ENCODE assay signal across 8 mouse cellular contexts in genomic region chr1:166429809-166430431, GRCm38 (mm10). TPM values are rescaled to one million over a fixed set of nuclear protein-coding genes. Genes with fewer than 3 reads are reported as not detected.
A peak's percentile ranks its signal among the peaks of the same experiment; 100 is the strongest.
DNase-seq lines count a peak whose midpoint lies in the region; ATAC-seq and TF ChIP-seq lines count a peak whose summit lies in the region.

No protein-coding gene starts in this region.

- 50% methylated on average over 10 of the region's 10 CpGs for WGBS in forebrain, postnatal 0 days
- WGBS in forebrain, embryonic 13.5 days, result 65% methylated on average over 10 of the region's 10 CpGs
- WGBS in stomach, embryonic 16.5 days, result 39% methylated on average over 10 of the region's 10 CpGs
- 38% methylated on average over 10 of the region's 10 CpGs for WGBS in stomach, postnatal 0 days
- 14% methylated on average over 10 of the region's 10 CpGs for WGBS in liver, embryonic 14.5 days (ENCODE audit: insufficient replicate concordance)

- no peak overlapping the region for H3K27ac ChIP-seq in forebrain, postnatal 0 days (ENCODE audit: low read depth, low read length)
- no peak overlapping the region for H3K27ac ChIP-seq in forebrain, embryonic 13.5 days
- no peak overlapping the region for H3K27ac ChIP-seq in stomach, embryonic 16.5 days (ENCODE audit: low read length)
- no peak overlapping the region for H3K27ac ChIP-seq in stomach, postnatal 0 days (replicated peaks)
- H3K27ac ChIP-seq in liver, embryonic 14.5 days, result no peak overlapping the region

- no peaks in the 10 kb centered on the region for H3K36me3 ChIP-seq in forebrain, postnatal 0 days (ENCODE audit: insufficient read depth)
- H3K36me3 ChIP-seq in forebrain, embryonic 13.5 days (ENCODE audit: poor library complexity, severe bottlenecking), result no peaks in the 10 kb centered on the region
- H3K36me3 ChIP-seq in stomach, embryonic 16.5 days (ENCODE audit: control insufficient read depth, insufficient read depth, low read length), result no peaks in the 10 kb centered on the region
- H3K36me3 ChIP-seq in stomach, postnatal 0 days (ENCODE audit: control insufficient read depth, insufficient read depth, low read length), result no peaks in the 10 kb centered on the region
- no peaks in the 10 kb centered on the region for H3K36me3 ChIP-seq in liver, embryonic 14.5 days (replicated peaks; ENCODE audit: control insufficient read depth, insufficient read depth, low read depth)

- 0 out of 2 replicates have a peak, but pooled peaks have one; percentile 2 for ATAC-seq in forebrain, postnatal 0 days
- ATAC-seq in forebrain, embryonic 13.5 days, result no peak
- ATAC-seq in stomach, embryonic 16.5 days (ENCODE audit: insufficient read depth, low FRiP score), result no peak
- no peak for ATAC-seq in stomach, postnatal 0 days (ENCODE audit: low FRiP score, low TSS enrichment)
- peak; percentile 74 for ATAC-seq in liver, embryonic 14.5 days (ENCODE audit: insufficient read depth)

- H3K9me3 ChIP-seq in forebrain, postnatal 0 days (ENCODE audit: low read length), result no peaks in the 10 kb centered on the region
- no peaks in the 10 kb centered on the region for H3K9me3 ChIP-seq in forebrain, embryonic 13.5 days (replicated peaks)
- no peaks in the 10 kb centered on the region for H3K9me3 ChIP-seq in stomach, embryonic 16.5 days (replicated peaks; ENCODE audit: control insufficient read depth, low read length)
- H3K9me3 ChIP-seq in stomach, postnatal 0 days (ENCODE audit: control insufficient read depth, low read length), result no peaks in the 10 kb centered on the region
- no peaks in the 10 kb centered on the region for H3K9me3 ChIP-seq in liver, embryonic 14.5 days (ENCODE audit: control insufficient read depth, low read length)

- H3K9ac ChIP-seq in forebrain, postnatal 0 days, result peak overlapping the region; percentile 37; the same call in 1 of the 2 replicates
- H3K9ac ChIP-seq in forebrain, embryonic 13.5 days, result no peak overlapping the region
- H3K9ac ChIP-seq in stomach, embryonic 16.5 days (ENCODE audit: low read length), result no peak overlapping the region
- no peak overlapping the region for H3K9ac ChIP-seq in stomach, postnatal 0 days (ENCODE audit: low read length)
- H3K9ac ChIP-seq in liver, embryonic 14.5 days (replicated peaks), result no peak overlapping the region; the same call in 1 of the 2 replicates

- no peak for TF ChIP-seq EP300 in stomach, postnatal 0 days (optimal IDR thresholded peaks at IDR 0.05)
- no peak for TF ChIP-seq EP300 in liver, embryonic 14.5 days (IDR thresholded peaks at IDR 0.05; ENCODE audit: low read depth)

- H3K4me1 ChIP-seq in forebrain, postnatal 0 days (ENCODE audit: insufficient read depth), result no peaks in the 10 kb centered on the region
- H3K4me1 ChIP-seq in forebrain, embryonic 13.5 days, result no peaks in the 10 kb centered on the region
- no peaks in the 10 kb centered on the region for H3K4me1 ChIP-seq in stomach, embryonic 16.5 days (ENCODE audit: control insufficient read depth, insufficient read depth, low read length)
- H3K4me1 ChIP-seq in stomach, postnatal 0 days (replicated peaks; ENCODE audit: control insufficient read depth, insufficient read depth), result no peaks in the 10 kb centered on the region
- peaks cover 0 to 2% of the 10 kb centered on the region in 2 experiments; a peak in 1 of 4 replicates for H3K4me1 ChIP-seq in liver, embryonic 14.5 days (replicated peaks; ENCODE audit: control insufficient read depth in 2 of 2, insufficient read depth in 2 of 2, low read length in 1 of 2)

- H3K27me3 ChIP-seq in forebrain, postnatal 0 days (ENCODE audit: insufficient read depth, low read length), result no peaks in the 10 kb centered on the region
- no peaks in the 10 kb centered on the region for H3K27me3 ChIP-seq in forebrain, embryonic 13.5 days
- no peaks in the 10 kb centered on the region for H3K27me3 ChIP-seq in stomach, embryonic 16.5 days (ENCODE audit: control insufficient read depth, insufficient read depth, low read length)
- H3K27me3 ChIP-seq in stomach, postnatal 0 days (ENCODE audit: control insufficient read depth, insufficient read depth, low read length), result no peaks in the 10 kb centered on the region
- H3K27me3 ChIP-seq in liver, embryonic 14.5 days (ENCODE audit: control insufficient read depth, insufficient read depth, low read length), result no peaks in the 10 kb centered on the region

- DNase-seq in forebrain, postnatal 0 days, result peak; percentile 26
- DNase-seq in stomach, postnatal 0 days (ENCODE audit: low spot score), result no peak
- peak in 2 of 3 experiments; percentile 13 to 22 for DNase-seq in liver, embryonic 14.5 days (ENCODE audit: low read depth in 3 of 3, low spot score in 3 of 3)
- no peak for DNase-seq in ovary, postnatal 10 days (ENCODE audit: low spot score)
- no peak for DNase-seq in spleen, postnatal 36 days (ENCODE audit: low spot score in 2 of 2)
- no peak for DNase-seq in spleen, adult 18-20 months

- H3K4me2 ChIP-seq in forebrain, postnatal 0 days (ENCODE audit: low read depth), result 0 out of 2 replicates have a peak overlapping the region, but pooled peaks have one; percentile 17
- H3K4me2 ChIP-seq in forebrain, embryonic 13.5 days, result no peak overlapping the region
- peak overlapping the region; percentile 27; the same call in 1 of the 2 replicates for H3K4me2 ChIP-seq in stomach, embryonic 16.5 days (ENCODE audit: low read depth, low read length)
- no peak overlapping the region for H3K4me2 ChIP-seq in stomach, postnatal 0 days (replicated peaks; ENCODE audit: low read depth)
- H3K4me2 ChIP-seq in liver, embryonic 14.5 days (ENCODE audit: low read depth), result peak overlapping the region; percentile 54

- H3K4me3 ChIP-seq in forebrain, postnatal 0 days (ENCODE audit: low read depth, low read length), result 0 out of 2 replicates have a peak overlapping the region, but pooled peaks have one; percentile 2
- H3K4me3 ChIP-seq in forebrain, embryonic 13.5 days, result no peak overlapping the region
- H3K4me3 ChIP-seq in stomach, embryonic 16.5 days (replicated peaks; ENCODE audit: low read length), result no peak overlapping the region
- H3K4me3 ChIP-seq in stomach, postnatal 0 days (ENCODE audit: low read depth, low read length), result no peak overlapping the region
- peak overlapping the region; percentile 8 to 25; a peak in 3 of 4 replicates for H3K4me3 ChIP-seq in liver, embryonic 14.5 days (ENCODE audit: insufficient read depth in 1 of 2, low read depth in 2 of 2, low read length in 2 of 2)

- TF ChIP-seq CTCF in forebrain, postnatal 0 days (IDR thresholded peaks at IDR 0.05; ENCODE audit: low read depth), result no peak
- no peak for TF ChIP-seq CTCF in stomach, postnatal 0 days (IDR thresholded peaks at IDR 0.05; ENCODE audit: low read depth)
- TF ChIP-seq CTCF in liver, embryonic 14.5 days (IDR thresholded peaks at IDR 0.05; ENCODE audit: low read depth), result no peak

RNA-seq across cellular contexts. Expression of gene Pogk, which starts 20.3 kb away (rescaled TPM):
- 80.0 and 92.6 TPM in 2 replicates for total RNA-seq in forebrain, postnatal 0 days (2014; rRNA removed)
- polyA plus RNA-seq in forebrain, postnatal 0 days (2015; fragmentation: Nextera tagmentation; extraction: Ambion mirVana), result 18.4 and 22.6 TPM in 2 replicates
- 33.4 and 37.6 TPM in 2 replicates for polyA plus RNA-seq in forebrain, embryonic 13.5 days (2015; fragmentation: Nextera tagmentation; extraction: Ambion mirVana)
- polyA plus RNA-seq in stomach, embryonic 16.5 days (2015; fragmentation: Nextera tagmentation; extraction: Ambion mirVana), result 13.4 and 13.7 TPM in 2 replicates
- polyA plus RNA-seq in stomach, postnatal 0 days (2015; fragmentation: Nextera tagmentation; extraction: Ambion mirVana), result 4.0 and 4.1 TPM in 2 replicates
- polyA plus RNA-seq in liver, embryonic 14.5 days (2012; rRNA removed), result 0.71 and 1.1 TPM in 2 replicates
- 0.61 and 0.63 TPM in 2 replicates for polyA plus RNA-seq in liver, embryonic 14.5 days (2014; fragmentation: Nextera tagmentation; extraction: Ambion mirVana)

RNA-seq across cellular contexts. Expression of gene Tada1, which starts 51.0 kb away (rescaled TPM):
- 66.3 and 80.6 TPM in 2 replicates for total RNA-seq in forebrain, postnatal 0 days (2014; rRNA removed)
- polyA plus RNA-seq in forebrain, postnatal 0 days (2015; fragmentation: Nextera tagmentation; extraction: Ambion mirVana), result 77.4 and 82.0 TPM in 2 replicates
- polyA plus RNA-seq in forebrain, embryonic 13.5 days (2015; fragmentation: Nextera tagmentation; extraction: Ambion mirVana), result 80.8 and 84.6 TPM in 2 replicates
- 42.5 and 47.4 TPM in 2 replicates for polyA plus RNA-seq in stomach, embryonic 16.5 days (2015; fragmentation: Nextera tagmentation; extraction: Ambion mirVana)
- 18.6 and 18.8 TPM in 2 replicates for polyA plus RNA-seq in stomach, postnatal 0 days (2015; fragmentation: Nextera tagmentation; extraction: Ambion mirVana)
- 11.0 and 13.7 TPM in 2 replicates for polyA plus RNA-seq in liver, embryonic 14.5 days (2012; rRNA removed)
- 21.7 and 23.0 TPM in 2 replicates for polyA plus RNA-seq in liver, embryonic 14.5 days (2014; fragmentation: Nextera tagmentation; extraction: Ambion mirVana)

Comparison
In these comparisons a context has a peak if more than half of its experiments do, and no peak if none do; other contexts are left out.
1. ATAC-seq: peak in forebrain, postnatal 0 days (single experiment) and liver, embryonic 14.5 days (single experiment); none in forebrain, embryonic 13.5 days (single experiment), stomach, embryonic 16.5 days (single experiment) and stomach, postnatal 0 days (single experiment).
2. H3K4me2 ChIP-seq: peak in forebrain, postnatal 0 days (single experiment), stomach, embryonic 16.5 days (single experiment) and liver, embryonic 14.5 days (single experiment); none in forebrain, embryonic 13.5 days (single experiment) and stomach, postnatal 0 days (single experiment).
3. H3K4me3 ChIP-seq: peak in forebrain, postnatal 0 days (single experiment) and liver, embryonic 14.5 days (2 of 2); none in forebrain, embryonic 13.5 days (single experiment), stomach, embryonic 16.5 days (single experiment) and stomach, postnatal 0 days (single experiment).
4. DNase-seq: peak in forebrain, postnatal 0 days (single experiment) and liver, embryonic 14.5 days (2 of 3); none in stomach, postnatal 0 days (single experiment), ovary, postnatal 10 days (single experiment), spleen, postnatal 36 days (0 of 2) and spleen, adult 18-20 months (0 of 2).